Mouse (Mus musculus): ENCODE results near the gene Pawr. TPM values are rescaled to one million over a fixed set of nuclear protein-coding genes. Genes with fewer than 3 reads are reported as not detected.

Pawr gene
- polyA plus RNA-seq, 1 experiment from 2014 or later = 12.9 TPM

DNA sequence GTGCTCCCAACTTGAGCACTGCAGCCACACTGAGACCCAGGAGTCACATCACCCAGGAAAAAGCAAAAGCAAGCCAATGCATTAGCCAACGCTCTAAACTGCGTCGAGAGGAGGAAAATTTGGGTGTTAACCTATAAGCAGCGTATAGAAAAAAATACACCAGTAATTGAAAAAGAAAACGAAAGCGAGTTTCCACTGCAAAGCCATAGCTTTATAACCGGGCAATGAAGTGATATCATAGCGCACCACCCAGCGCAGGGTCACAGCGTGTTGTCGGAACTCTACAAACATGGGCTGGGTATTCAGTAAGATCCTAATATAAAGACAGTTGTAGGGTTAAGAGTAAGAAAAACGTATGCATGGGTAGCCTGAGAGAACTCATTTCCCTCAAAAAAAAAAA is 2.9 kb upstream of the Pawr start:
- H3K27me3 ChIP-seq (replicated peaks; ENCODE audit: control insufficient read depth, insufficient read depth, low read length) = 0 out of 2 replicates have a peak, but pooled peaks cover 4% of the 10 kb centered on the region
- no peak overlapping the region; the same call in 1 of the 2 replicates for H3K4me2 ChIP-seq (ENCODE audit: low read length)
- no peak overlapping the region for H3K27ac ChIP-seq (ENCODE audit: low read depth)
- H3K4me3 ChIP-seq (ENCODE audit: low read depth, low read length) = no peak overlapping the region
- H3K9me3 ChIP-seq (ENCODE audit: control insufficient read depth, low read length) = no peaks in the 10 kb centered on the region
- H3K36me3 ChIP-seq (ENCODE audit: control insufficient read depth, insufficient read depth, low read length) = no peaks in the 10 kb centered on the region
- no peak overlapping the region for H3K9ac ChIP-seq (ENCODE audit: low read length)
- DNase-seq (ENCODE audit: low spot score) = no peak
- peaks cover 2% of the 10 kb centered on the region for H3K4me1 ChIP-seq (replicated peaks; ENCODE audit: control insufficient read depth, insufficient read depth, low read length)
- ATAC-seq (replicated peaks; ENCODE audit: low FRiP score, low TSS enrichment, low read depth) = no peak
- 77% methylated on average over 12 of the region's 12 CpGs for WGBS

DNA sequence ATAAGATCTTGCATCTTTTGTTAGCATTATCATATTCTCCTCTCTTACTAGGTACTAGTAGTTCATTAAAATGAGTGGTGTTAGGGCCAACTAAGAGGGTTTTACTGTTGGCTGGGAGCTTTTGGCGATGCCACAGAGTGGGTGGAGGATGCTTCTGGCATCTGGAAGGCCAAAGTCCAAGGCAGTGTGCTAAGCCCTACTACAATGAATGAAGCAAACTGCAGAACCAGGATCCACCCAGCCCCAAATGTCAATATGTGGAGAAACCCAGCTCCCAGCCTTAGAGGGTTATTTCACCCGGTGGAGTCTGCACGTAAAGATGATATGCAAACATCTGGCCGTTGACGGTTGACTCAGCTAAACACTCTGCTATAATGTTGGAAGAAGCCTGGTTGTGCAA is 2.1 kb upstream of the Pawr start:
- DNase-seq (ENCODE audit: low spot score) = peak; percentile 62
- 62% methylated on average over 5 of the region's 5 CpGs for WGBS
- H3K36me3 ChIP-seq (ENCODE audit: control insufficient read depth, insufficient read depth, low read length) = no peaks in the 10 kb centered on the region
- H3K4me2 ChIP-seq (ENCODE audit: low read length) = no peak overlapping the region
- H3K4me3 ChIP-seq (ENCODE audit: low read depth, low read length) = no peak overlapping the region
- H3K9me3 ChIP-seq (ENCODE audit: control insufficient read depth, low read length) = no peaks in the 10 kb centered on the region
- H3K9ac ChIP-seq (ENCODE audit: low read length) = no peak overlapping the region
- H3K27ac ChIP-seq (ENCODE audit: low read depth) = no peak overlapping the region
- ATAC-seq (replicated peaks; ENCODE audit: low FRiP score, low TSS enrichment, low read depth) = no peak
- H3K27me3 ChIP-seq (replicated peaks; ENCODE audit: control insufficient read depth, insufficient read depth, low read length) = 0 out of 2 replicates have a peak, but pooled peaks cover 4% of the 10 kb centered on the region
- H3K4me1 ChIP-seq (replicated peaks; ENCODE audit: control insufficient read depth, insufficient read depth, low read length) = peaks cover 6% of the 10 kb centered on the region

DNA sequence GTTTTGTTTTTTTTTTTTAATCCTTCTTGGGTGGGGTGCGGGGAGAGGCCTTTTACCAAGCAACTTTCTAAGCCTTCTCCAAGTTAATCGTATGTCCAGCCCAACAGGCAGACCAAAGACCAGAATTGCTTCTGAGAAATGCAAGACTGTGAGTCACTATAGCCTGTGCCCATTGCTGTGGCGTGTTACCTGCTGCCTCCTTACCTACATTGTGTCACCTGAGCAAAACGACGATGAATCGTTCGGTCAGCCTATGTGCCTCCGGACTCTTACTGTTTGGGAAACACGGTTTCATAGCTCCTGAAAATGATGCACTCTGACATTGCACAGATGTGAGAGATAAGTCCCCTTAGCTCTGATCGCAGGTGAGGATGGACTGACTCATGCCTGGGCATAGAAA is 957 bp upstream of the Pawr start:
- Histone ChIP-seq H3K4me1 (replicated peaks; ENCODE audit: control insufficient read depth, insufficient read depth, low read length) (peaks cover 6% of the 10 kb centered on the region), H3K36me3 (ENCODE audit: control insufficient read depth, insufficient read depth, low read length) (no peaks in the 10 kb centered on the region), H3K4me2 (ENCODE audit: low read length) (peak overlapping the region; percentile 70), H3K4me3 (ENCODE audit: low read depth, low read length) (peak overlapping the region; percentile 79; the same call in 1 of the 2 replicates), H3K27me3 (replicated peaks; ENCODE audit: control insufficient read depth, insufficient read depth, low read length) (0 out of 2 replicates have a peak, but pooled peaks cover 4% of the 10 kb centered on the region), H3K9ac (ENCODE audit: low read length) (no peak overlapping the region), H3K9me3 (ENCODE audit: control insufficient read depth, low read length) (no peaks in the 10 kb centered on the region), H3K27ac (ENCODE audit: low read depth) (no peak overlapping the region)
- 8% methylated on average over 10 of the region's 10 CpGs for WGBS
- ATAC-seq (replicated peaks; ENCODE audit: low FRiP score, low TSS enrichment, low read depth) (no peak), DNase-seq (ENCODE audit: low spot score) (no peak)

DNA sequence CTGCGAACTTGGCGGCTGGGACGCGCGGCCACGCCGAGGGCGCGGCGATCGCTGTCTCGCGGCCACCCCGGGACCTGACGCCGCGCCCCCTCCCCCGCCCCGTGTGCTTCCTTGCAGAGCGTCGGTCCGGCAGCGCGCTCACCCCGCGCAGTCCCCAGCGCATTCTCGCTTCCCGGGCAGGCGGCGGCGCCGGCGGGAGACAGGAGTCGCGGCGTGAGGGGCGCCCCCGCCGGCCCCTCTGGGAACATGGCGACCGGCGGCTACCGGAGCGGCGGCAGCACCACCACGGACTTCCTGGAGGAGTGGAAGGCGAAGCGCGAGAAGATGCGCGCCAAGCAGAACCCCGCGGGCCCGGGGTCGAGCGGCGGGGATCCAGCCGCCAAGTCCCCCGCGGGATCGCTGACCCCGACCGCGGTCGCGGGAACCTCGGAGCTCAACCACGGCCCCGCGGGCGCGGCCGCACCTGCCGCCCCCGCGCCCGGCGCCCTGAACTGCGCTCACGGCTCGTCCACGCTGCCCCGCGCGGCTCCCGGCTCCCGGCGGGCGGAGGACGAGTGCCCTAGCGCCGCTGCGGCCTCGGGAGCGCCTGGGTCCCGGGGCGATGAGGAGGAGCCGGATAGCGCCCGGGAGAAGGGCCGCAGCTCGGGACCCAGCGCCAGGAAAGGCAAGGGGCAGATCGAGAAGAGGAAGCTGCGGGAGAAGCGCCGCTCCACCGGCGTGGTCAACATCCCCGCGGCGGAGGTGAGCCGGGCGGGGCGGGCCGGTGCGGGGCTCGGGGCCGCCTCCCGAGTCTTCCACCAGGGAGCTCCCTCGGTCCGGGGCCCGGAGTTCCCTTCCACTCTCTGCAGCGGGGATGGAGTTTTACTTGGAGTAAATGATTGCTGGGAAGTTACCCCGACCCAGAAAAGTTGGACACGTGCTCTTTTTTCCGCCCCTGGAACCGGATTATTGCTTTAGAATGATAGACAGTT is 935 bp downstream of the Pawr start:
- H3K4me2 ChIP-seq (ENCODE audit: low read length) = peak overlapping the region; percentile 70
- H3K4me3 ChIP-seq (ENCODE audit: low read depth, low read length) = peak overlapping the region; percentile 79
- H3K27ac ChIP-seq (ENCODE audit: low read depth) = peak overlapping the region; percentile 87
- no peaks in the 10 kb centered on the region for H3K9me3 ChIP-seq (ENCODE audit: control insufficient read depth, low read length)
- peaks cover 6% of the 10 kb centered on the region for H3K4me1 ChIP-seq (replicated peaks; ENCODE audit: control insufficient read depth, insufficient read depth, low read length)
- peak; percentile 85 for DNase-seq (ENCODE audit: low spot score)
- H3K36me3 ChIP-seq (ENCODE audit: control insufficient read depth, insufficient read depth, low read length) = peaks cover 3% of the 10 kb centered on the region; the same call in 1 of the 2 replicates
- WGBS = under 1% methylated on average over 101 of the region's 129 CpGs
- peak; percentile 46 for ATAC-seq (replicated peaks; ENCODE audit: low FRiP score, low TSS enrichment, low read depth)
- H3K27me3 ChIP-seq (replicated peaks; ENCODE audit: control insufficient read depth, insufficient read depth, low read length) = 0 out of 2 replicates have a peak, but pooled peaks cover 4% of the 10 kb centered on the region
- H3K9ac ChIP-seq (ENCODE audit: low read length) = peak overlapping the region; percentile 76

DNA sequence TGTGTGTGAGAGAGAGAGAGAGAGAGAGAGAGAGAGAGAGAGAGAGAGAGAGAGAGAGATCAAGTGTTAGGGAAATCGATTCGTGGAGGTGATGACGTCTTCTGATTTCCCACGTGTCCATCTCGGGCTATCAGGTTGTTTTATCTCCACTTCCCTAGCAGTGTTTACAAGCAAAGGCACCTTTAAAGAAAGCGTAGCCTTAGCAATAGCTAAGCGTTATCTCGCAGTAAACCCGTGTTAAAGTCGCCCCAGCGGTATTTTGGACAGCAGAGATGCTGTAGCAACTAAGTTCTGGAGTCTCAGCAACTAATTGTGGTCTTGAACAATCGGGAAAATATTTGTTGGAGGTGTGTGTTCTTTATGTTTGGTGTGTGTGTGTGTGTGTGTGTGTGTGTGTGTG is 1.7 kb downstream of the Pawr start:
- DNase-seq (ENCODE audit: low spot score) (no peak), ATAC-seq (replicated peaks; ENCODE audit: low FRiP score, low TSS enrichment, low read depth) (no peak)
- Histone ChIP-seq H3K36me3 (ENCODE audit: control insufficient read depth, insufficient read depth, low read length) (peaks cover 5% of the 10 kb centered on the region; the same call in 1 of the 2 replicates), H3K4me3 (ENCODE audit: low read depth, low read length) (peak overlapping the region; percentile 79), H3K27ac (ENCODE audit: low read depth) (no peak overlapping the region), H3K4me2 (ENCODE audit: low read length) (peak overlapping the region; percentile 70), H3K4me1 (replicated peaks; ENCODE audit: control insufficient read depth, insufficient read depth, low read length) (peaks cover 6% of the 10 kb centered on the region), H3K9me3 (ENCODE audit: control insufficient read depth, low read length) (no peaks in the 10 kb centered on the region), H3K27me3 (replicated peaks; ENCODE audit: control insufficient read depth, insufficient read depth, low read length) (0 out of 2 replicates have a peak, but pooled peaks cover 4% of the 10 kb centered on the region), H3K9ac (ENCODE audit: low read length) (peak overlapping the region; percentile 76)
- 6% methylated on average over 12 of the region's 12 CpGs for WGBS

DNA sequence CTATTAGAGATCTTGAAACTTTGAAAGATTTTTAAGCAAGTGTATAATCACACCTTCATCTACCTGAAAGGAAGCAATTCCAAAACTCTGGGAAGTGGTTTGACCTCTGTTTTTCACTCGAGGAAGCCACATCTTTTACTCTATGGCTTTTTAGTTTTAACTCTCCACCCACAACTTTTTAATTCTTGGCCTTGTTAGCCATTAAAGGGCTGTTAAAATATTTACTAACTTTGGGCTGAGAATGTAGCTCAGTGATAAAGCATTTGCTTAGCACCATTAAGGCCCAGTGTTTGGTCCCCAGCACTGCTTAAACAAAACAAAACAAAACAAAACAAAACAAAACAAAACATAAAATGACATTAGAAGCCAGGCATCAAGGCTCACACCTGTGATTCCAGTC is 2.2 kb downstream of the Pawr start:
- H3K9ac ChIP-seq (ENCODE audit: low read length) = no peak overlapping the region
- ATAC-seq (replicated peaks; ENCODE audit: low FRiP score, low TSS enrichment, low read depth) = no peak
- H3K27ac ChIP-seq (ENCODE audit: low read depth) = no peak overlapping the region
- peaks cover 6% of the 10 kb centered on the region for H3K4me1 ChIP-seq (replicated peaks; ENCODE audit: control insufficient read depth, insufficient read depth, low read length)
- H3K4me3 ChIP-seq (ENCODE audit: low read depth, low read length) = peak overlapping the region; percentile 79; the same call in 1 of the 2 replicates
- H3K27me3 ChIP-seq (replicated peaks; ENCODE audit: control insufficient read depth, insufficient read depth, low read length) = 0 out of 2 replicates have a peak, but pooled peaks cover 4% of the 10 kb centered on the region
- peaks cover 5% of the 10 kb centered on the region; the same call in 1 of the 2 replicates for H3K36me3 ChIP-seq (ENCODE audit: control insufficient read depth, insufficient read depth, low read length)
- H3K4me2 ChIP-seq (ENCODE audit: low read length) = peak overlapping the region; percentile 70
- no peak for DNase-seq (ENCODE audit: low spot score)
- WGBS = 38% methylated on average over 1 of the region's 1 CpGs
- no peaks in the 10 kb centered on the region for H3K9me3 ChIP-seq (ENCODE audit: control insufficient read depth, low read length)

DNA sequence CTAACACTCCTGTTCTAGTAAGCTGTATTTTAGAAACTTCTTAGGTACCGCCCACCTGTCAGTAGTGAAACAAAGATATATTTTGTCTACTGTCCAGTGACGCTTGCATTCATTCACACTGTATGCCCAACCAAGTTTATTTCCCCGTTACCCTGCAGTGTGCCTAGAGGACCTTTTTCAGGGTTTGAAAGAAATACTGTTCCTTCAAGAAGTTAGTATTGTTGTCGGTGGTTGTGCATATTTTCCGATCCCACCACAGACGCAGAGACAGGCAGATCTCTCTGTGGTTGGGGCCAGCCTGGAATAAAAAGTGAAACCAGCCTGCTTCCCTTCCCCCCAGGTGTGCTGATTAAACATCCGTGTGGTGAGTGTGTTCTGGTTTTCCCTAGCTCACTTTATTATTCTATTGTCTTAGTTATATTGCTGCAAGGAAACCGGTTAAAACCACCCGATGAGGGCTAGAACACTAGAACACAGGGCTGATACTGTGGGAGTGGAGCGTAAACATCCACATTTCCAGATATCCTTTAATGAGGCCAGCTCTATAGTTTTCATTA is 3.9 kb downstream of the Pawr start:
- no peak for DNase-seq (ENCODE audit: low spot score)
- no peak overlapping the region for H3K27ac ChIP-seq (ENCODE audit: low read depth)
- H3K4me3 ChIP-seq (ENCODE audit: low read depth, low read length) = no peak overlapping the region
- H3K9me3 ChIP-seq (ENCODE audit: control insufficient read depth, low read length) = no peaks in the 10 kb centered on the region
- no peak overlapping the region for H3K9ac ChIP-seq (ENCODE audit: low read length)
- 88% methylated on average over 10 of the region's 10 CpGs for WGBS
- H3K4me2 ChIP-seq (ENCODE audit: low read length) = no peak overlapping the region
- H3K4me1 ChIP-seq (replicated peaks; ENCODE audit: control insufficient read depth, insufficient read depth, low read length) = peaks cover 6% of the 10 kb centered on the region
- no peaks in the 10 kb centered on the region for H3K27me3 ChIP-seq (replicated peaks; ENCODE audit: control insufficient read depth, insufficient read depth, low read length)
- ATAC-seq (replicated peaks; ENCODE audit: low FRiP score, low TSS enrichment, low read depth) = no peak
- peaks cover 5% of the 10 kb centered on the region; the same call in 1 of the 2 replicates for H3K36me3 ChIP-seq (ENCODE audit: control insufficient read depth, insufficient read depth, low read length)

DNA sequence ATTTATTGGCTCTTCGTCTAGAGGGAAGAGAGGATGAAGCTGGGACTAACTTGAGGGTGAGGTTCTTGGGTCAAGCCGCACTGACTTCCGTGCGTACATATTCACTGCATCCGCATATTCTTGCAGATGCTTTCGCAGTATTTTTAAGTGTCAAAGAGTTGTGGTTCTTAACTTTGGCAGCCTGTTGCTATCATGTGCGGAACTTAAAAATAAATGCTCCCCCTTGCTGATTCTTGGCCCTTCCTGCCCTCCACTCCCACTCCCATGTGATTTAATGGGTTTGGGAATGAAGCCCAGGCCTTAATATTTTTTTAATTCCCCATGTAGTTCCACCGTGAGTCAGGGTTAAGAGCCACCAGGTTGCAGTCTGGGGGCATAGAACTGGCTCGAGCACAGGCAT is 4.7 kb downstream of the Pawr start:
- H3K4me3 ChIP-seq (ENCODE audit: low read depth, low read length) = no peak overlapping the region
- H3K4me2 ChIP-seq (ENCODE audit: low read length) = no peak overlapping the region
- no peak for ATAC-seq (replicated peaks; ENCODE audit: low FRiP score, low TSS enrichment, low read depth)
- peaks cover 6% of the 10 kb centered on the region for H3K4me1 ChIP-seq (replicated peaks; ENCODE audit: control insufficient read depth, insufficient read depth, low read length)
- DNase-seq (ENCODE audit: low spot score) = peak; percentile 49
- H3K36me3 ChIP-seq (ENCODE audit: control insufficient read depth, insufficient read depth, low read length) = peaks cover 5% of the 10 kb centered on the region; the same call in 1 of the 2 replicates
- no peaks in the 10 kb centered on the region for H3K9me3 ChIP-seq (ENCODE audit: control insufficient read depth, low read length)
- no peak overlapping the region for H3K9ac ChIP-seq (ENCODE audit: low read length)
- H3K27ac ChIP-seq (ENCODE audit: low read depth) = no peak overlapping the region
- H3K27me3 ChIP-seq (replicated peaks; ENCODE audit: control insufficient read depth, insufficient read depth, low read length) = no peaks in the 10 kb centered on the region
- 84% methylated on average over 9 of the region's 9 CpGs for WGBS
